Mouse (Mus musculus) lung, adult 2 months (tissue): ENCODE measurements around the gene Dab2ip.

ENCODE experiments used
- CTCF ChIP-seq: fragments of 200-500 bp; IDR thresholded peaks from 2 replicates; pipeline ENCODE4 v1.5.1; 2011; ENCODE audit warnings: mild to moderate bottlenecking, low read length, control low read depth; ENCODE audit not compliant: insufficient read depth
- POLR2A ChIP-seq: fragments of 200-500 bp; IDR thresholded peaks from 2 replicates; pipeline ENCODE4 v1.6.1; 2011; ENCODE audit warnings: low read depth, mild to moderate bottlenecking, control low read depth, low read length, borderline replicate concordance; ENCODE audit errors: extremely low read depth

- no peak for TF ChIP-seq CTCF
- no peak for TF ChIP-seq POLR2A
These were observed 155.4 kb downstream of the Dab2ip start for GRCm38 (mm10) chr2:35713460-35713859.
